Mouse (Mus musculus) left cerebral cortex, adult 8-10 months (tissue): ENCODE data around the gene Dph1. TPM values are rescaled to one million over a fixed set of nuclear protein-coding genes. Genes with fewer than 3 reads are reported as not detected.

Experiments used
- DNase-seq, 2 experiments: peaks; one replicate each; pipeline ENCODE4 v3.0.0; 2022; ENCODE audit warnings: low spot score in 2 of 2
- total RNA-seq, 4 experiments: library from RNA; stranded (reverse); gene quantifications; 2 replicates each; pipeline ENCODE4 v1.2.4; 2022

Gene Dph1
- total RNA-seq, 4 experiments from 2014 or later: 22.7 to 28.7 (median 27.0) TPM

GRCm38 (mm10) chr11:75160954-75161353, 30.1 kb downstream of the Dph1 start:
- DNase-seq: no peak

- no peak for DNase-seq
Measured at GRCm38 (mm10) chr11:75159564-75159963, 31.5 kb downstream of the Dph1 start.

- no peak for DNase-seq
Measured at GRCm38 (mm10) chr11:75158432-75158831, 32.6 kb downstream of the Dph1 start.

GRCm38 (mm10) chr11:75157901-75158300, 33.1 kb downstream of the Dph1 start:
- DNase-seq: no peak

GRCm38 (mm10) chr11:75157037-75157436, 34.0 kb downstream of the Dph1 start:
- DNase-seq: no peak

- DNase-seq: no peak
Measured at GRCm38 (mm10) chr11:75156416-75156815, 34.6 kb downstream of the Dph1 start.

- no peak for DNase-seq
Measured at GRCm38 (mm10) chr11:75155985-75156384, 35.1 kb downstream of the Dph1 start.

- DNase-seq: no peak
Measured at GRCm38 (mm10) chr11:75154053-75154585, 36.9 kb downstream of the Dph1 start.

- DNase-seq: no peak
Measured at GRCm38 (mm10) chr11:75152603-75153557, 38.2 kb downstream of the Dph1 start.

GRCm38 (mm10) chr11:75150346-75150745, 40.7 kb downstream of the Dph1 start:
- DNase-seq: no peak

GRCm38 (mm10) chr11:75148332-75149035, 42.6 kb downstream of the Dph1 start:
- DNase-seq: no peak

- DNase-seq: no peak
Measured at GRCm38 (mm10) chr11:75147846-75148168, 43.2 kb downstream of the Dph1 start.

- DNase-seq: no peak
Measured at GRCm38 (mm10) chr11:75147106-75147845, 43.8 kb downstream of the Dph1 start.

- DNase-seq: no peak
Measured at GRCm38 (mm10) chr11:75145841-75146240, 45.2 kb downstream of the Dph1 start.

- DNase-seq: no peak
Measured at GRCm38 (mm10) chr11:75142749-75143148, 48.3 kb downstream of the Dph1 start.

GRCm38 (mm10) chr11:75141913-75142312, 49.1 kb downstream of the Dph1 start:
- DNase-seq: no peak

GRCm38 (mm10) chr11:75141038-75141437, 50.0 kb downstream of the Dph1 start:
- no peak for DNase-seq

GRCm38 (mm10) chr11:75140431-75140830, 50.6 kb downstream of the Dph1 start:
- no peak for DNase-seq

- no peak for DNase-seq
Measured at GRCm38 (mm10) chr11:75139122-75139963, 51.7 kb downstream of the Dph1 start.

GRCm38 (mm10) chr11:75136666-75137398, 54.2 kb downstream of the Dph1 start:
- no peak for DNase-seq
